Mouse (Mus musculus): Measurements from ENCODE around the gene Amn.

DNA sequence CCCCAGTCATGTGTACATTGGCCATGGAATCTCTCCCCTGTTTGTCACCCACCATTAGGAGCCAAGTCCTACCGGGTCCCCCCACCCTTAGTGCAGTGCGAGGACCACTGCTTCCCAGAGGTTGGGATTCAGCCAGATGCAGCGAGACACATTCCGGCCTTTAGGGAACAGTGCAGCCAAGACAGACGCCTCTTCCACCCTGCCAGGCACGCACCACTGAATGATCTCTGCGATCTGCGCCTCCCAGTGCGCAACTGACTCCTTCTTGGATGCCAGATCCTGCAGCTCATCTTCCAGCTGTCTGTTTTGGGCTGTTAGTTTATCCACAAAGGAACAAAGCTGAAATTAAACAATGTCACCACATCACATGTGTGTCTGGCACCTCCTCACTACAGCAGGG, 46.8 kb downstream of the Amn start:
- no peak for TF ChIP-seq MYOG (IDR thresholded peaks at IDR 0.05; ENCODE audit: control insufficient read depth, extremely low read depth, insufficient read length)
- no peak for TF ChIP-seq USF1 (IDR thresholded peaks at IDR 0.05; ENCODE audit: low read depth)
- no peak for TF ChIP-seq MAX (IDR thresholded peaks at IDR 0.05)
- TF ChIP-seq CTCF (IDR thresholded peaks at IDR 0.05; ENCODE audit: control insufficient read depth, insufficient read depth, insufficient read length) = no peak
- TF ChIP-seq CEBPB (IDR thresholded peaks at IDR 0.05; ENCODE audit: low read depth) = no peak
